Mouse (Mus musculus): ENCODE data around the gene Apoa4. TPM values are rescaled to one million over a fixed set of nuclear protein-coding genes. Genes with fewer than 3 reads are reported as not detected.

Apoa4 gene
- polyA plus RNA-seq, 1 experiment from 2014 or later: not detected

DNA sequence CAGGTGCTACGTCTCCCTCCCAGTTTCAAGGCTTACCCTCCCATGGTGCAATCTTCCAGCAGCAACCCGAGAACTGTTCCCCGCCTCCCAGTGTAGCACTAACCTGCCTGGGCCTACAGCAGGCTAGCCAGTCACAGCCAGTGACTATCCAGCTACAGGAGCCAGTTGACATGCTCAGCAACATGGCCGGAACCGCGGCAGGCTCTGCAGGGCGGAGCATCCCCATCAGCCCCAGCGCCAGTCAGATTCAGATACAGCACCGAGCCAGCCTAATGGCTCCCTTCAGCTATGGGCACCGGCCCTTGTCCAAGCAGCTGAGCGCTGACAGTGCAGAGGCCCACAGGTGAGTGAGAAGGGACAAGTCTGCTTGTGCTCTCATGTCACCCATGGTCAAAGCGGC lies 30.0 kb upstream of the Apoa4 start:
- Histone ChIP-seq H3K4me2 (no peak overlapping the region), H3K4me3 (no peak overlapping the region), H3K27ac (no peak overlapping the region), H3K9ac (no peak overlapping the region), H3K9me3 (replicated peaks) (no peaks in the 10 kb centered on the region), H3K4me1 (peaks cover 56% of the 10 kb centered on the region), H3K36me3 (peaks cover 65% of the 10 kb centered on the region), H3K27me3 (replicated peaks) (no peaks in the 10 kb centered on the region)
- whole genome bisulfite sequencing (ENCODE audit: insufficient replicate concordance): 88% methylated on average over 12 of the region's 12 CpGs
- no peak for ATAC-seq

DNA sequence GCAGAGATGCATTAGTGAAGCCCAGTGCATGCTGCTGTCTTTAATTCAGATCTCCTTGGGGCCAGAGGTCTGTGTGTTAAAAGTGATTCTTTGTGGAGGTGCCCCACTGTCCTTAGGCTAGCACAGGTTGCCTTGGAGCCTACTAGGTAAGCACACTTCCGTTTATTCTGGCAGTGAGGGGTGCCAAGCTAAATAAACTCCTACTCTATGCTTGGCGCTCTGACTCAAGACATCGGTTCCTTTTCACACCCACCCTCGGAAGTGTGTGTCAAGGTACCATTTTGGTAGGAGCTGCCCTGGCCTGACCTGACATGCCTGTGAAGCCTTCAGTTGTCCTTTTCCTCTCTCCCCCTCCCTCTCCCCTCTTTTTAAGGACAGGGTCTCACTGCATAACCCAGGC lies 26.2 kb upstream of the Apoa4 start:
- H3K27me3 ChIP-seq (replicated peaks): no peaks in the 10 kb centered on the region
- H3K4me2 ChIP-seq: no peak overlapping the region
- H3K4me3 ChIP-seq: no peak overlapping the region
- H3K27ac ChIP-seq: no peak overlapping the region
- WGBS (ENCODE audit: insufficient replicate concordance): 85% methylated on average over 4 of the region's 4 CpGs
- H3K4me1 ChIP-seq: peaks cover 55% of the 10 kb centered on the region
- no peak for ATAC-seq
- no peaks in the 10 kb centered on the region for H3K9me3 ChIP-seq (replicated peaks)
- H3K9ac ChIP-seq: no peak overlapping the region
- peaks cover 43% of the 10 kb centered on the region for H3K36me3 ChIP-seq

DNA sequence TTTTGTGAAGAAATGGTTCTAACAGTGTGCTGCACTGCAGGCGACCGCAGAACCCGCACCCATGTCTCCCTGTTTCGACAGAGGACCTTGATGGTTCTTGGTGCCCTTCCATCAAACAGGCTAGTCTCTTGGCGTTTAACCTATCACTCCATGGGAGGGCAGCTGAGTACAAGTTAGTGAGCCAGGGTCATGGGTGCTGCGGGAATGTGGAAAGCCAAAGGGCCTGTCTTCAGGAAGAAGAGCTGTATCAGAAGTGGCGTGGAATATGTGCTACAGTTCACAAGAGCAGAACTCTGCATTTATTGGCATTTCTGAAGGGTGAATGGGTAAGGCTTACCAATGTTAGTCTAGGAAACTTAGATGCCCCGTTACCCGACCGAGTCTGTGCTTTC lies 25.6 kb upstream of the Apoa4 start:
- WGBS (ENCODE audit: insufficient replicate concordance): 67% methylated on average over 10 of the region's 10 CpGs
- Histone ChIP-seq H3K4me2 (peak overlapping the region; percentile 44), H3K9me3 (replicated peaks) (no peaks in the 10 kb centered on the region), H3K9ac (peak overlapping the region; percentile 32; the same call in 1 of the 2 replicates), H3K27ac (peak overlapping the region; percentile 75), H3K4me1 (peaks cover 55% of the 10 kb centered on the region), H3K27me3 (replicated peaks) (no peaks in the 10 kb centered on the region), H3K4me3 (no peak overlapping the region), H3K36me3 (peaks cover 45% of the 10 kb centered on the region)
- ATAC-seq: no peak

DNA sequence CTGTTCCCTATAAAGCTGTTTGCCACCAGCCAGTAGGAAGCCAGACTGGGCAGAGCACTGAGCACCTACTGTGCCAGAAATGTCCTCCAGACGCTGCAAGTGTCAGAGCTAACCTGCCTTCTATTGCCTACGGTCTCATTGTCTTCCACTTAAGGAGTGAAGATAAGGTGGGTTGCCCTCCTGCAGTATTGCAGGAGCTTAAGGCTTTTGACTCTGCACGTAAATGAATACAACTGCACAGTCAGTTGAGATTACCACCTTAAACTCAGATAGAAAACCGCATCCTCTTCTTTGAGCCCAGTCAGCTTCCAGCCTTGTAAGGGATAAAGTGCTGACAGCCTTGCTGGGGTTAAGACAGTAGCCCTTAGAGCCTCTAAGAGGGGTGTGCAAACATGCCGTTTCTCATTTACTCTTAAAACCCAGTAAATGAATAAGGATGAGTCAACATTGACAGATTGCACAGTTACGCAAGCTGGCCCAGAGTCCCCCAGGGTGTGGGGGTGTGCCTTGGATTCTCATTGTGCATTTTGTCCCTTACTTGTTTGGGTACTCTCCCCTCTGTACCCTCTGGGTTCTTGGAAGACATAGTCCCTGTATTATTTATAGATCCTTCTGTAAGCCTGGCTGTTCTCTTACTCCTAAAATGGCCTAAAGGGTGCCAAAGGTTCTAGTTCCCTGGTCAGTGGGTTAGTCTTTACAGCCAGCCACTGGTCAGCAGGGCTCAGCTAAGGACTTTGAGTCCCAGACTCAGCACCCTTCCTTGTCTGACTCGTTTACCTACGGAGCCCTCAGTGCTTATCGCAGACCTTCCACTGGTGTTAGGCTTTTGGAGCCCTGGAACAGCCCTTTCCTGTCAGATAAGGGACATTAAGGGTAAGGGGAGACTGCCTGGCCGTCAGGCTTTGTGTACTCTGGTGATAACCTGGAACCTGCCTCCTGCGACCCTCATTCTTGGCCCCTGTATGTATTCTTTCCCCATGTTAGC lies 24.9 kb upstream of the Apoa4 start:
- WGBS (ENCODE audit: insufficient replicate concordance): 11% methylated on average over 11 of the region's 11 CpGs
- Histone ChIP-seq H3K4me2 (peak overlapping the region; percentile 44), H3K27ac (peak overlapping the region; percentile 75), H3K4me1 (peaks cover 55% of the 10 kb centered on the region), H3K27me3 (replicated peaks) (no peaks in the 10 kb centered on the region), H3K9ac (peak overlapping the region; percentile 32; the same call in 1 of the 2 replicates), H3K36me3 (peaks cover 45% of the 10 kb centered on the region), H3K9me3 (replicated peaks) (no peaks in the 10 kb centered on the region), H3K4me3 (no peak overlapping the region)
- ATAC-seq: peak; percentile 73

DNA sequence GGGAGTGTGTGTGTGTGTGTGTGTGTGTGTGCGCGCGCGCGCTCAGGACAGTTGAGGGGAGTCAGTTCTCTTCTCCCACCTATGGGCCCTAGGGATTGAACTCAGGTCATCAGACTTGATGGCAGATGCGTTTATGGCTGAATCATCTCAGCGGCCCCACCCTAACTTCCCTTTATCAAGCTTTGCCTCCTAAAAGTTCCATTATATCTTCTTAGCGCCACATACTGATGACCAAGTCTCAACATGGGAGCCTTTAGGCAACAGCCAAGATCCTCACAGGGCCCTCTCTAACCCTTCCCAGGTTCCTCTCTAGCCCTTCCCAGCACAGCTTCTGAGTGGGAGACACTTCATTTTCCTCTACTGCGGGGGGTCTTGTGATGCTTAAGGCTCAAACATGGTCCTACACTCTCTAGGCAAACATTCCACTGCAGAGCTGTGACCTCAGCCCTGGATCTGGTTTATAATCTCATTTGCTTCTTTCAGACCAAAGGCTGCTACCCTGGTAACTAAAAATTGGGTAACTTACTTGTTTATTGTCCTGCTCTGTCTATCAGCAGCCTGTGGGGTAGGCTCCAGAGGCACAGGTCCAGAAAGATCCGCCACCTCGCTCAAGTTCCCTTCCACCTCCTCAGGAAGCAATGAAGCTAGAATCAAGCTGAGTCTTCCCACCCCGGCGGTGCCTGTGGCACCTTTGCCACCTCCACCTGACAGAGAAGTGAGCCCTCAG lies 23.6 kb upstream of the Apoa4 start:
- 66% methylated on average over 13 of the region's 13 CpGs for WGBS (ENCODE audit: insufficient replicate concordance)
- H3K4me2 ChIP-seq: peak overlapping the region; percentile 44
- H3K9ac ChIP-seq: no peak overlapping the region
- H3K27me3 ChIP-seq (replicated peaks): no peaks in the 10 kb centered on the region
- H3K9me3 ChIP-seq (replicated peaks): no peaks in the 10 kb centered on the region
- H3K36me3 ChIP-seq: peaks cover 45% of the 10 kb centered on the region
- peak overlapping the region; percentile 75 for H3K27ac ChIP-seq
- no peak overlapping the region for H3K4me3 ChIP-seq
- peaks cover 56% of the 10 kb centered on the region for H3K4me1 ChIP-seq
- ATAC-seq: peak; percentile 36

DNA sequence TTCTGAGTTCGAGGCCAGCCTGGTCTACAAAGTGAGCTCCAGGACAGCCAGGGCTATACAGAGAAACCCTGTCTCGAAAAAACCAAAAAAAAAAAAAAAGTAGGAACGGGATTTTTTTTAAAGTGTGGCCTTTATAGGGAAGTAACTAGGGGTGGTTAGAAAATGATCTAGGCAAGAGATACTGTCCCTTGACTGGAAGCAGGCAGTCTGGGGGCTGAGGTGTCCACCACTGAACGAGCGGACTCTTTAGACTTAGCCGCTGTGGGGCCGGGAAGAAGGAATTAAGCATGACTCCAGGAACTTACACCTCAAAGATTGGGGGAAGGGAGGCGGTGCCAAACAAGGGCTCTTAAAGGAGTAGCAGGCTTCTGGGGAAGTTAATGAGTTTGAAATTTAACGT lies 22.3 kb upstream of the Apoa4 start:
- Histone ChIP-seq H3K27me3 (replicated peaks) (no peaks in the 10 kb centered on the region), H3K4me1 (peaks cover 49% of the 10 kb centered on the region), H3K36me3 (peaks cover 44% of the 10 kb centered on the region), H3K4me2 (no peak overlapping the region), H3K9ac (no peak overlapping the region), H3K27ac (no peak overlapping the region), H3K4me3 (no peak overlapping the region), H3K9me3 (replicated peaks) (no peaks in the 10 kb centered on the region)
- 52% methylated on average over 9 of the region's 9 CpGs for WGBS (ENCODE audit: insufficient replicate concordance)
- no peak for ATAC-seq

DNA sequence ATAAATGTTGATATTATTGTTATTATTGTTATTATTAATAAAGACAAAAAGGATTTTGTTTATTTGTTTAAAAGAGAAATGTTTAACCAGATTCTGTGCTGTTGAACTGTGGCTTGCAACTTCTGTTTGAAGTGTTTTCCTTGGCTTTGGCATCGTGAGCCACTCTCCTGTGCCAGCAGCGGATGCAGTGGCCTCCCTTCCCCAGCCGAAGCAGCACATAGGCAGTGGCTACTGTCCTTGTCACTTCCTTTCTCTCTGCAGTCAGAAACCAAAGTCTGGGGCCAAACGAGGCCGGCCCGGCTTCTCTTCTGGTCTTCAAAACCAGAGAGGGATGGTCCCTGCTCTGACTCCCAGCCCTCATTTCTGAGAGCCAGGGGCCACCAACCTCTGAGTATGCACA lies 17.4 kb upstream of the Apoa4 start:
- H3K4me1 ChIP-seq: peaks cover 31% of the 10 kb centered on the region
- H3K4me3 ChIP-seq: no peak overlapping the region
- no peaks in the 10 kb centered on the region for H3K9me3 ChIP-seq (replicated peaks)
- H3K36me3 ChIP-seq: peaks cover 38% of the 10 kb centered on the region
- H3K27ac ChIP-seq: no peak overlapping the region
- no peak overlapping the region for H3K4me2 ChIP-seq
- no peak overlapping the region for H3K9ac ChIP-seq
- H3K27me3 ChIP-seq (replicated peaks): no peaks in the 10 kb centered on the region
- WGBS (ENCODE audit: insufficient replicate concordance): 76% methylated on average over 6 of the region's 6 CpGs
- ATAC-seq: no peak

DNA sequence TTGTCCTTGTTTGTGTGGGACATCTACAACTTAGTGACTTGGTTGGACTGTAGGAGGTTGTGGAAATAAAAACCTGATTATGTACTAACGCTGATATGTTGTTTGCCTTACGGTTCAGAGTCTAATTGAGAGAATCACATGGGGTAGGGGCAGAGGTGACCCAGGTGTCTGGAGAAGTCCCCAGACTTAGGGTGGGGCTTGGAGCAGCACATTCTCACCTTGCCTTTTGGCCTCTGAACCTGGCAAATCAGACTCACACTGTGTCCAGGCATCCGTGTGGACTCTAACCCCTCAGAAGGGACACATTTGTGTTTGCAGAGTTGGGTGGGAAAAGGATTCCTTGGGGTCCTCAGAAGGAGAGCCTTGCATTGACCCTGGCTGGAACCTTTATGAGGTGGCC lies 16.4 kb upstream of the Apoa4 start:
- H3K4me2 ChIP-seq: no peak overlapping the region
- ATAC-seq: no peak
- H3K9ac ChIP-seq: no peak overlapping the region
- H3K27ac ChIP-seq: no peak overlapping the region
- no peaks in the 10 kb centered on the region for H3K9me3 ChIP-seq (replicated peaks)
- H3K36me3 ChIP-seq: peaks cover 38% of the 10 kb centered on the region
- H3K4me1 ChIP-seq: peaks cover 32% of the 10 kb centered on the region
- WGBS (ENCODE audit: insufficient replicate concordance): 75% methylated on average over 3 of the region's 3 CpGs
- no peak overlapping the region for H3K4me3 ChIP-seq
- H3K27me3 ChIP-seq (replicated peaks): no peaks in the 10 kb centered on the region

DNA sequence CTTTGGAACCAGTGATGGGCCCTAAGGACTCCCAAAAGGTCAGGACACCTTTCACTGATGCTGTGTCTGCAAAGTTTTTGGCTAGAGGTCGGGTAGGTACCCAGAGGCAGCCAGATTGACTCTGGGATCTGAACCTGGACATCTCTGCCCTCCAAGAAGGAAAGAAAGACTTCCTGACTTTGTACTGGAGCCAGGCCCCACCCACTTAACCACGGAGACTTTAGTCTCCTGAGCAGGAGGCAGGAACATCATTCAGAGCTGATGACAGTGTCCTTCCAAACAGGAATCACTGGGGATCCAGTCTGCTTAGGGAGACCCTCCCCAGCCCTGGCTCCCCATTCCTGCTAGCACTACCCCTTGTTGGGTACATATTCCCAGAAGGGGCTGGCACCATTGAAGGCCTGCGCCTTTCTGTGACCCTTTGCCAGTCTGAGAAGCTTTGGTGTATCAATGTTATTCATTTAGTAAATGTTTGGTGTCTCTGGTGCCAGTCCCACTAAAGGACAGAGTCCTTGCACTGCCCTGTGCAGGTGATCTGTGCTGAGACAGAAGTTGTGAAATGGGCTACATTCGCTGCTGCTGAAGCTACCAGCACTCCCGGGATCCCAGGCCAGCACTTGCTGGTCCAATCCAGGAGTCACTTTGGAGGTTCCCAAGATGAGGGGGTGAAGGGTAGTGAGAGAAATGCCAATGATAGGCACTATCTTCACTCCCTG lies 15.4 kb upstream of the Apoa4 start:
- H3K4me1 ChIP-seq: peaks cover 38% of the 10 kb centered on the region
- H3K27ac ChIP-seq: no peak overlapping the region
- H3K27me3 ChIP-seq (replicated peaks): peaks cover 6% of the 10 kb centered on the region; the same call in 1 of the 2 replicates
- H3K4me2 ChIP-seq: no peak overlapping the region
- peaks cover 28% of the 10 kb centered on the region for H3K36me3 ChIP-seq
- H3K9me3 ChIP-seq (replicated peaks): no peaks in the 10 kb centered on the region
- H3K9ac ChIP-seq: no peak overlapping the region
- whole genome bisulfite sequencing (ENCODE audit: insufficient replicate concordance): 42% methylated on average over 5 of the region's 5 CpGs
- no peak for ATAC-seq
- no peak overlapping the region for H3K4me3 ChIP-seq

DNA sequence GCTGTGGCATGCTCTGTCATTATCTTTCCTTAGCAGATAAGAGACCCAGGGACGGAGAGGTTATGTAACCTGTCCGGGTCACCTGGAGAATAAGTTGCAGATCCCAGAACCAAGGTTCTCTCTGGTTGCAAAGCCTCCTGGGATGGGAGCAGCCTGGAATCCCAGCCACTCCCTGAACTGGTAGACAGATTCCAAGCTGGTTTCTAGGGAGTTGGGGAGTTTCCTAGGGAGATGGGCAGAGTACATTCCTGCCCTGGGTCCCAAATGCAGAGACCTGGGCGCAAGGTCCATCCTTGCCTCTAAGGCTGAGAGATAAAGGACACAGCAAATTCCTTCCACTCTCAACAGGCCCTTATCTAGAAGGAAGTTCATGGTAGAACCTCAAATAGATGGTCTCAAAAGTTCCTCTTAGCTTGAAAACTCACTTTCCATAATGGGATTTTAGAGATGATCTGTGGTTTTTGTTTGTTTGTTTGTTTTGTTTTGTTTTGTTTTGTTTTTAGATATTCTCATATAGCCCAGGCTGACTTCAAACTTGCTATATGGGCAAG lies 13.4 kb upstream of the Apoa4 start:
- WGBS (ENCODE audit: insufficient replicate concordance): 59% methylated on average over 3 of the region's 3 CpGs
- peaks cover 7% of the 10 kb centered on the region for H3K36me3 ChIP-seq
- ATAC-seq: no peak
- no peak overlapping the region for H3K4me3 ChIP-seq
- peaks cover 21% of the 10 kb centered on the region for H3K27me3 ChIP-seq (replicated peaks)
- H3K9me3 ChIP-seq (replicated peaks): no peaks in the 10 kb centered on the region
- no peak overlapping the region for H3K27ac ChIP-seq
- no peak overlapping the region for H3K4me2 ChIP-seq
- H3K4me1 ChIP-seq: peaks cover 49% of the 10 kb centered on the region
- no peak overlapping the region for H3K9ac ChIP-seq

DNA sequence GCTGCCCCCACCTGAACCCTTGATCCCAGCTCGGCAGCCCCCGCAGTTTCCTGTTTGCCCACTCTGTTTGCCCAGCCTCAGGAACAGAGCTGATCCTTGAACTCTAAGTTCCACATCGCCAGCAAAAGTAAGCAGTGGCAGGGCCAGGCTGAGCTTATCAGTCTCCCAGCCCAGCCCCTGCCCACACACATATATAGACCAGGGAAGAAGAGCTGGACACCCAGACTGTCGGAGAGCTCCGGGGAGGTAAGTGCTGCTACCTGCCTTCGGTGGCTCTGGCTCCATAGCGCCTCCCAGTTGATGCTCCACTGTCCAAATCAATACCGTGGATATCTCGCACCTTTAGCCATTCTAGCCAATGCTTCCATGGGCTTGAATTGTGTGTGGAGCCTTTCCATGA lies 12.0 kb upstream of the Apoa4 start, which contains the start of gene Apoa1:
Gene Apoa1, plus strand, starts transcription at position 90 of the 400 bp plus-strand sequence.
- H3K4me3 ChIP-seq: peak within 1 kb of the TSS; percentile 55
- peaks cover 21% of the 10 kb centered on the region for H3K27me3 ChIP-seq (replicated peaks)
- ATAC-seq: peak; percentile 59
- H3K4me2 ChIP-seq: peak within 1 kb of the TSS; percentile 75
- no peaks in the 10 kb centered on the region for H3K36me3 ChIP-seq
- peak within 1 kb of the TSS; percentile 65; the same call in 1 of the 2 replicates for H3K9ac ChIP-seq
- H3K27ac ChIP-seq: peak within 1 kb of the TSS; percentile 43
- H3K9me3 ChIP-seq (replicated peaks): no peaks in the 10 kb centered on the region
- H3K4me1 ChIP-seq: peaks cover 49% of the 10 kb centered on the region
- WGBS (ENCODE audit: insufficient replicate concordance): 42% methylated on average over 9 of the region's 9 CpGs

Data from liver, embryonic 12.5 days (tissue).